Mouse (Mus musculus) retina, adult 2 months (tissue): ENCODE results near the gene Sept3.
"Not testable (repeated sequence)": the region's sequence is repeated elsewhere in the genome, so short reads cannot be mapped to it uniquely, and the experiment has no call there.

Source experiments
- DNase-seq: peaks from one replicate; pipeline ENCODE4 v3.0.0-alpha.2; 2012; ENCODE audit warnings: low read depth, low spot score

Gene Sept3

GRCm38 (mm10) chr15:82274593-82274926 is at the start of gene Sept3:
Gene Sept3 (plus strand): TSS chr15:82274893.
- no peak for DNase-seq

- DNase-seq, result no peak
These were observed 48.9 kb upstream of the Sept3 start for GRCm38 (mm10) chr15:82225769-82226168.

DNA sequence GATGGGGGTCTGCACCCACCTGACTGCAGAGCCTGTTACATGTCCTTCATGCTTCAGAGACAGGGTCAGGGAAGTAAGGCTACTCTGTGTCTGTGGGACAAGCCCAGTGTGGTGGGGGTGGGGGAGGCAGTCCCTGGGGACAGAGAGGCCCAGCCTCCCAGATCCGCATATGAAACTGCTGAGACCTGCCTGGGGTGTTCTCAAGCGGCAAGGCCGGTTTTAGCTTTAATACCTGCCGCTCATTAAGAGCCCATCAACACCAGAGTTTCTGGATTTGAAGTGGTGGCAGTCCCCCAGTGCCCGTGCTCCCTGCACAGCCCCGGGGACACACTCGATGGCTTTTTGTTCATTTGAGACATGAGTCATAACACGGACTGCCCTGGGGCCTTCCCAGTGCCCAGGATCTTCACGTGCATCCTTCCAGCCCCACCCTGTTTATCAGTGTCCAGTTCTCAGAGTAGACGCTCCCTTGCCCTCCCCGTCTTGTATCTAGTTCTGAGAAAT is 45.1 kb upstream of the Sept3 start:
- no peak for DNase-seq

- DNase-seq, result no peak
These were observed 44.5 kb upstream of the Sept3 start for GRCm38 (mm10) chr15:82230098-82230611.

DNA sequence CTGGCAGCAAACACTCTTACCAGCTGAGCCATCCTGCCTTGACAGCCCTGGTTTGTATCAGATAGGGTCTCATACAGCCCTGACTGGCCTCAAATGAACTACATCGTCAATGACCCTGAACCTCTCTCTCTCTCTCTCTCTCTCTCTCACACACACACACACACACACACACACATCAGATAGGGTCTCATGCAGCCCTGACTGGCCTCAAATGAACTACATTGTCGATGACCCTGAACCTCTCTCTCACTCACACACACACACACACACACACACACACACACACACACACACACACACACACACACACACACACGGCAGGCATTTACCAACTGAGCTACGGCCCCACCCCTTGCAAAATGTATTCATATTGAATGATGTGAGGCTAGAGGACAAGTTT is 43.6 kb upstream of the Sept3 start:
- DNase-seq, result no peak

GRCm38 (mm10) chr15:82231591-82232378 is 42.9 kb upstream of the Sept3 start:
- no peak for DNase-seq

DNA sequence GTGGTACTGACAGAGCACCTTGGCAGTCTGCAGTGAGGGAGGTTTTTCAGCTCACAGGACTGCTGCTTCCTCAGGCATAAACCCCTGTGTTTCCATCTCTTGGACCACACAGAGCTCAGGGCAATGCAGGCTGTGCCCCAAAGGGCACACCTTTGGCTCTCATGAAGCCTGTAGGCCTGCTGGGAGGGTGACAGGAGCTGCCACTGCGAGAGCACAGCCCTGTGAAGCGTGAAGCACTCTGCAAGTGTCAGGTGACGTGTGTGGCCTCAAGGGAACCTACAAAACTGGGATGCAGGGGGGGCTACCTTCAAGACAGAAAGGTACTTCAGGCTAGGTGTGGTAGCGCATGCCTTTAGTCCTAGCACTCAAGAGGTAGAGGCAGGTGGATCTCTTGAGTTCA is 42.0 kb upstream of the Sept3 start:
- DNase-seq, result no peak

DNA sequence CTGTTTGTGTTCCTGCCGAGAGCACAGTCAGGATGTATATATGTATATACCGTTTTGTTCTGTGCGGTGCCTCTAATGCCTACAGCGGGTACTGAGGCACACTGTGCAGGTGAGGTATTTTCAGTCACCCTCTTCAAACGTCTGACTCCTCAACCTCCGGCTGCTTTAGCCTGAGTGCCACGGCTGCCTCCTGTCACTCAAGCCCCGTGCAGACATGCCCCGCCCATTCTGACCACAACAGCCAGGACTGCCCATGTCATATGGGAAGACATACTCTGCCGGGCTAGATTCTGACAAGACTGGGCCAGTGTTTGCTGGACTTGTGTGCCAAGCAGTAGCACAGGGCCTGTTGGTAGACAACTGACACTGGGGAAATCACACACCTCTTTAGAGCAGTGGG is 39.0 kb upstream of the Sept3 start:
- DNase-seq, result no peak

DNA sequence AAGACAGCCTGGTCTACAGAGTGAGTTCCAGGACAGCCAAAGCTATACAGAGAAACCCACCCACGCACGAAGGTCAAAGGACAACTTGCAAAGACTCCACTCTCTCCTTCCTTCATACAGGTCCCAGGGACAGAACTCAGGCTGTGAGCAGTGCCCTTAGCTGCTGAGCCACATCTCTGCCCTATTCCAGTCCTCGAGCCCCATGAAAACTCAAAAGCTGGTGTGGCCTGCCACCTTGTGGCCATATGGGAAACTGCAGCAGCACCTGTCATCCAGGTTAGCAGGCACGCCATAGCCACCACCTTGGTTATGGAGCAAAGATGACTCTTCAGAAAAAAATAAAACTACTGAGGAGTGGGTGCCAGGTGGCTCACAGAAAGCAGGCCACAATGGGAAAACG is 38.1 kb upstream of the Sept3 start:
- DNase-seq, result peak; percentile 57

- DNase-seq, result no peak
These were observed 31.4 kb upstream of the Sept3 start for GRCm38 (mm10) chr15:82243311-82243710.

GRCm38 (mm10) chr15:82243742-82244114 is 31.0 kb upstream of the Sept3 start:
- no peak for DNase-seq

DNA sequence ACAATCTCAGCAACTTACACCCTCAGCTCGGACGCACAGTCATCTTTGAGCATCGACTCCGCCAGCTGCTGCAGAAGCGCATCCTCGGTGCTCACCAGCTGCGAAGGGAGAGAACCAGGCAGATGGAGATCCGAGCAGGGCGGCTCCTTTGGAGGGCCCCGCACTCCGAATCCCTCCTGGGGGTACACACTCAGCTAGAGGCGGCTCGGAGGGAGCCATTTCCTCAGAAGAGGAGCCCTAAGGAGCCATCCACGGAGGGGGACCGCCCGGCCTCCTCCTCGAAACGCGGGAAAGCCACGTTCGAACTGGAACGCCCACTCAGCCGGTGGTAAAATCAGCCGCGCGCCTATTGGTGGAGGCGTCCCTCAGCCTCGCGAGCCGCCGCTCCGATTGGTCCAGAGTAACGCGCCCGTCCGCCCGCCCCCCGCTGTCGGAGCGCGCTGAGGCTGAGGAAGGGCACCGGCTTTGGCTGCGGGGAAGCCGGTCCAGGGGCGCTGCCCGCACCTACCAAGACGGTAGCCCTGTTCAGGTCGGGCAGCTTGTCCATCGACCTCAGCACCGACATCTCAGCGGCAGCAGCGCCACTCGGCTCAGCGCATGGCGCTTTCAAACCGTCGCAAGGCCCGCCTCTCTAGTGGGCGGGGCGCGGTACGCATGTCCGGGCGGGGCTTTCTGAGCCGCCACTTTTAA is 30.4 kb upstream of the Sept3 start, which contains the start of gene Cenpm:
Cenpm (minus strand) TSS at position 634 of the 690 bp plus-strand sequence.
- peak; percentile 68 for DNase-seq

- DNase-seq, result not testable (repeated sequence)
These were observed 29.9 kb upstream of the Sept3 start for GRCm38 (mm10) chr15:82244805-82245161.

GRCm38 (mm10) chr15:82247131-82247776 is 27.4 kb upstream of the Sept3 start:
- no peak for DNase-seq

DNA sequence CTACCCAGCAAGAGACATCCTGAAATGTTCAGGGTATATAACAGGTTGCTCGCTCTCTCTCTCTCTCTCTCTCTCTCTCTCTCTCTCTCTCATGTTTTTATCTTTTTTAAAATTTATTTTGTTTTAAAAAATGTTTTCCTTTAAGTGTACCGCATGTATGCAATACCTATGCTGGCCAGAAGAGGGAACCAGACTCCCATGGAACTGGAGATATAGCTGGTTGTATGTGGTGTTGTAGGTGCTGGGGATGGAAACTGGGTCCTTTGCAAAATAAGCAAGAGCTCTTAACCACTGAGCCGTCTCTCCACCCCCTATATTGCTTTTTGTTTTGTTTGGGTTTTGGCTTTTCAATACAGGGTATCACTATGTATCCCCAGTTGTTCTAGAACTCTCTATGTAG is 23.1 kb upstream of the Sept3 start:
- no peak for DNase-seq

GRCm38 (mm10) chr15:82252097-82252496 is 22.6 kb upstream of the Sept3 start, which contains the start of gene 1500009C09Rik:
Gene 1500009C09Rik (plus strand): TSS chr15:82252397.
- DNase-seq, result no peak

DNA sequence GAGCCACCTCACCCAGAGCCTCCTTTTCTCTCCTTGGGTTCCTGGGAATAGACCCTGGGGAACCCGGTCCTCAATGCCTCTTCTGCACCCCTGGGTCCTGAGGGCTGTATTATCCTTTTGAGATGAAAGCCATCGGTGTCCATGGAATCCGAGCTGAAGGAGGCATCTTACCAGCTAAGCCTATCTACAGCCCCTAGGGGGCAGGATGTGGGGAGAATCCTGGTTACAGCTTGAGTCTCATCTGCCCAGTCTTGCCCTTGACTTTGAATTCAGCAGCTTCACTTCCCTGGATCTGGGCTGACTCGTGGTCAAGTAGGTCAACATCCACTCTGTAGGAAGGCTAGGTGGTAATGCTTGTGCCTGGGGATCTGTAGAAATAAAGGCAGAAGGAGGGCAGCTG is 19.4 kb upstream of the Sept3 start:
- no peak for DNase-seq

DNA sequence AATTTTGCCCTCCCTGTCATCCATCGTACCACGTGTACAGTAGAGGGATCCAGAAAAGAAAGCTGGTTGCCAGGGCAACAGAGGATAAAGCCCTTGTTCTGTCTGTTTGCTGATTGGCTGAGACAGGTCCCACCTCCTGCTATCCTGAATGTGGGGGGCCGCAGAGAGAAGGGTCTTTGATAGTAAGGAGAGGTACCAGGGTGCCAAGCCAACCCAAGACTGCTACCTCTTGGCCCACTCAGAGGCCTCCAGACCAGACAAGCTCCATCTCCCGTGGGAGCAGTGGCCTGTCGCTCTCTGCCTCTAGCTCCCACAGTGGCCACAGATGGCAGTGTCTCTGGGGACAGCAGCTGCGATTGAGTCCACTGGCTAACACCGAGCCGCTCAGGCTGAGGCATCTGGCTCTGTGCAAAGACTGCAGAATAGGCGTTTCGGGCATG is 18.7 kb upstream of the Sept3 start:
- peak; percentile 56 for DNase-seq

GRCm38 (mm10) chr15:82259510-82259909 is 15.2 kb upstream of the Sept3 start:
- no peak for DNase-seq

- peak; percentile 30 for DNase-seq
These were observed 8.3 kb upstream of the Sept3 start for GRCm38 (mm10) chr15:82266356-82266755.

- DNase-seq, result no peak
These were observed 6.5 kb upstream of the Sept3 start for GRCm38 (mm10) chr15:82268185-82268584.

GRCm38 (mm10) chr15:82268783-82269182 is 5.9 kb upstream of the Sept3 start:
- DNase-seq, result no peak
